Mouse (Mus musculus) ES-Bruce4 (cell line): Measurements from ENCODE around the gene Ern1.

Experiments
- CTCF ChIP-seq: IDR thresholded peaks from one replicate; pipeline ENCODE4 v1.8.1; 2011; ENCODE audit warnings: low read depth, low read length
- EP300 ChIP-seq: IDR thresholded peaks from 2 replicates; pipeline ENCODE4 v1.6.1; 2011; ENCODE audit warnings: low read depth, low read length; ENCODE audit not compliant: insufficient read depth
- POLR2A ChIP-seq: IDR thresholded peaks from one replicate; pipeline ENCODE4 v1.8.1; 2011; ENCODE audit warnings: low read length; ENCODE audit not compliant: insufficient read depth

- TF ChIP-seq EP300 = no peak
- no peak for TF ChIP-seq CTCF
- no peak for TF ChIP-seq POLR2A
Observed at GRCm38 (mm10) chr11:106487733-106488115, at the start of gene Ern1.
